Mouse (Mus musculus): ENCODE data around the gene Fance. TPM values are rescaled to one million over a fixed set of nuclear protein-coding genes. Genes with fewer than 3 reads are reported as not detected.
"Not testable (repeated sequence)": the region's sequence is repeated elsewhere in the genome, so short reads cannot be mapped to it uniquely, and the experiment has no call there.

Gene Fance
- polyA plus RNA-seq, 1 experiment from 2014 or later: 22.5 TPM

DNA sequence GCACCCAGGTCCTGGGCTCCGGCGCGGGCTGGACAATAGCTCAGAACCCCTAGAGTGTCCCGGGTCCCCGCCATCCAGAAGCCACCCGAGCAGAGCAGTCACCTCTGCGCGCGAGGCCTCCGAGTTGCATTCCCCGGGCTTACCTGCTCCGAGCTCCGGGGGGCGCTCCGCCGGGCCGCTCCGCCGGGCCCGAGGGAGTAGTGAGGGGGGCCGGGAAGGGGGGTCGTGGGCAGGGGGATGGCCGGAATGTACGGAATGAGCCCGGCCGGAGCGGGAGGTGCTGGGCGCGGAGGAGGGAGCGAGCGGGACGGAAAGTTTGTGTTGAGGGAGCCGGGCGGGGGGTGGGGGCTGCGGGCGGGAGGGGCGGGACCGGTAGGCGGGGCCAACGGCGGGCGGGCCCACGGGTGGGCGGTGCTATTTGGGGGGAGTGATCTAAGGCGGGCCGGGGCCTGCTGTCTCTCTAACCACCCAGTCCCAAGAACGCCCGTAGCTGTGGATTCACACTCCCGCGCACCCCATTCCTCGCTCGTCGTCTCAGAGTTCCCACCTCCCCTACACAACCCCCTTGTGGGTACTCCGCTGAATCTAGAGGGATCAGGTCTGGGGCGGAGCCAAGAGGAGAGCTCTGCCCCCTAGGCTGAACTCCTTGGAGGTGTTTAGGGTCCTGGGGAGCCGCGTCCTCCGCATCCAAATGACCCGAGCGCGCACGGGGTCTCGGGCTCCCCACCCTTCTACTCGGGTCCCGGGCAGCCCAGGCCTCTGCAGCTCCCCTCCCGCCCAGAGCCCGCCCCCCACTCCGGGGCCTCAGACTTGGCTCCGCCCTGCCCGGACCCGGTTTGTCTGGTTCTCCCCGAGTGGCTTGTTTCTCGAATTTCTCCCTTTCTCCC, 37.4 kb downstream of the Fance start, which contains the start of gene Tead3:
Gene Tead3, minus strand, starts transcription at position 352 of the 887 bp plus-strand sequence.
- peak; percentile 83 for ATAC-seq (ENCODE audit: low FRiP score)
- Histone ChIP-seq H3K9ac (ENCODE audit: low read depth, low read length) (peak within 1 kb of the TSS; percentile 77), H3K27ac (ENCODE audit: low read depth, low read length) (peak within 1 kb of the TSS; percentile 51), H3K4me3 (ENCODE audit: low read depth, low read length) (peak within 1 kb of the TSS; percentile 76), H3K36me3 (ENCODE audit: control insufficient read depth, insufficient read depth, low read length) (no peaks in the 10 kb centered on the region), H3K4me2 (replicated peaks; ENCODE audit: low read depth, low read length) (peak within 1 kb of the TSS; percentile 95), H3K27me3 (ENCODE audit: control insufficient read depth, insufficient read depth, low read length) (peaks cover 15% of the 10 kb centered on the region), H3K9me3 (ENCODE audit: control insufficient read depth, low read length) (no peaks in the 10 kb centered on the region), H3K4me1 (replicated peaks; ENCODE audit: control insufficient read depth, insufficient read depth, low read length) (peaks cover 14% of the 10 kb centered on the region)
- peak; percentile 84 for DNase-seq (ENCODE audit: low spot score)
- WGBS: under 1% methylated on average over 64 of the region's 73 CpGs

DNA sequence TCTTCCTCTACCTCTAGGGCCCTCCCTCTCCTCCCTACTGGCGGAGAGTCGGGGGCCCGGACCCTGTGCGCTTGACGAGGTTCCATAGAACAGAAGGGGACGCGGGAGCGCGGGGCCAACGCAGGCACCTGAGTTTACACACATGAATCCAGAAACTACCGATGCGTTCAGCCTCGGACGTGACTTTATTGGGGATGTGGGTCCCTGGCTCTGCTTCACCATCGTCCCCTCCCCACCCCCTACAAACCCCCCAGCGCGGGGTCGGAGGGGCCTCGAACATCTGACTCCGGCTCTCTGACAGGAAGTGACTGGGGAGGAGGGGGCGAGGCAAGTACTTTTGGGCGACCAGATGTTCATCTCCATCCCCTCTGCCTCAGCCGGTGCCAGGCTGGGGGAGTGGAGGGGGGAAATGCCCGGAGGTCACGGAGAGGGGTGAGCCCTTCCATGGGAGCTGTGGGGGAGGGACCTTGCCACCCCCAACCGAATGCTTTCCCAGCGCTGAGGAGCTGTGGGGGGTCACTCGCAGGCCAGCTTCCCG, 38.1 kb downstream of the Fance start:
- Histone ChIP-seq H3K9ac (ENCODE audit: low read depth, low read length) (peak overlapping the region; percentile 64), H3K27me3 (ENCODE audit: control insufficient read depth, insufficient read depth, low read length) (peaks cover 15% of the 10 kb centered on the region), H3K9me3 (ENCODE audit: control insufficient read depth, low read length) (no peaks in the 10 kb centered on the region), H3K36me3 (ENCODE audit: control insufficient read depth, insufficient read depth, low read length) (no peaks in the 10 kb centered on the region), H3K27ac (ENCODE audit: low read depth, low read length) (no peak overlapping the region), H3K4me1 (replicated peaks; ENCODE audit: control insufficient read depth, insufficient read depth, low read length) (peaks cover 11% of the 10 kb centered on the region), H3K4me2 (replicated peaks; ENCODE audit: low read depth, low read length) (peak overlapping the region; percentile 95), H3K4me3 (ENCODE audit: low read depth, low read length) (peak overlapping the region; percentile 76)
- DNase-seq (ENCODE audit: low spot score) (no peak), ATAC-seq (ENCODE audit: low FRiP score) (peak; percentile 10)
- under 1% methylated on average over 28 of the region's 29 CpGs for WGBS

DNA sequence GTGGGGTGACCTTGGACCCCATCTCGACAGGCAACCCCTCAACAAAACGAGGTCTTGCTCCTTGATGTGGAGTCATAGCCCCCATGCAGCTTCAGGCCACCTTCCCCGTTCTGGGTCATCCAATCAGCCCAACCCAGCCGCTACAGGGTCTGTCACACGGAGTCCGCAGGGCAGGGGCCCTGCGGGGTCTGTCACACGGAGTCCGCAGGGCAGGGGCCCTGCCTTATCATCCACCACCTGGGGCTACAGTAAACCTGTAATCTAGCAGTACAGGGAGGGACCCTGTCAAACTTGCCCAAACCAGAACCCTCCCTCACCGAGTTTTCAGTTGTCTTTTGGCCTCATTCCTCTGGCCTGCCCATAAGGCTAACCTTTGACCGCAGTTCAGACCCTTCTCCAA, 38.7 kb downstream of the Fance start:
- Histone ChIP-seq H3K4me2 (replicated peaks; ENCODE audit: low read depth, low read length) (peak overlapping the region; percentile 95), H3K4me1 (replicated peaks; ENCODE audit: control insufficient read depth, insufficient read depth, low read length) (peaks cover 11% of the 10 kb centered on the region), H3K9me3 (ENCODE audit: control insufficient read depth, low read length) (no peaks in the 10 kb centered on the region), H3K36me3 (ENCODE audit: control insufficient read depth, insufficient read depth, low read length) (no peaks in the 10 kb centered on the region), H3K27me3 (ENCODE audit: control insufficient read depth, insufficient read depth, low read length) (peaks cover 15% of the 10 kb centered on the region), H3K27ac (ENCODE audit: low read depth, low read length) (no peak overlapping the region), H3K9ac (ENCODE audit: low read depth, low read length) (no peak overlapping the region), H3K4me3 (ENCODE audit: low read depth, low read length) (0 out of 2 replicates have a peak overlapping the region, but pooled peaks have one; percentile 76)
- WGBS: 6% methylated on average over 11 of the region's 11 CpGs
- ATAC-seq (ENCODE audit: low FRiP score): no peak
- DNase-seq (ENCODE audit: low spot score): no peak

DNA sequence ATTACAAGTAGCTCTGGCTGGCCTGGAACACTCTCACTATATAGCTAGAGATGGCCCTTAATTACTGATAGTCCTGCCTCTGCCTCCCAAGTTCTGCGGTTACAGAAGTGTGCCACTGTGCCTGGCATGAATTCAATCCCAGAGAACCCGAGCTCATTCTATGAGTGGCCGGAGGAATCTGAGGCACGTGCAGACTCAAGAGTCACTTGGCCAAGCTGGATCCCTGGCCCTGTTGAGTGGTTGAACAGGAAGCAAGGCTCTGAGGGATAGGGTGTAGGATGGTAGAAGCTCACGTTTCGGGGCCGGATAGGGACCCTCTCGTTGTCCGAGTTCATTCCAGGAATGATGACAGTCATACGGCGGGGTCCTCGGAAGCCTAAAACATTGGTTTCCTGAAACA, 42.6 kb downstream of the Fance start:
- Histone ChIP-seq H3K9ac (ENCODE audit: low read depth, low read length) (no peak overlapping the region), H3K36me3 (ENCODE audit: control insufficient read depth, insufficient read depth, low read length) (no peaks in the 10 kb centered on the region), H3K9me3 (ENCODE audit: control insufficient read depth, low read length) (no peaks in the 10 kb centered on the region), H3K27ac (ENCODE audit: low read depth, low read length) (no peak overlapping the region), H3K4me2 (replicated peaks; ENCODE audit: low read depth, low read length) (no peak overlapping the region), H3K4me3 (ENCODE audit: low read depth, low read length) (no peak overlapping the region), H3K27me3 (ENCODE audit: control insufficient read depth, insufficient read depth, low read length) (peaks cover 37% of the 10 kb centered on the region), H3K4me1 (replicated peaks; ENCODE audit: control insufficient read depth, insufficient read depth, low read length) (peaks cover 11% of the 10 kb centered on the region; the same call in 1 of the 2 replicates)
- DNase-seq (ENCODE audit: low spot score) (no peak), ATAC-seq (ENCODE audit: low FRiP score) (no peak)
- 91% methylated on average over 12 of the region's 12 CpGs for WGBS

DNA sequence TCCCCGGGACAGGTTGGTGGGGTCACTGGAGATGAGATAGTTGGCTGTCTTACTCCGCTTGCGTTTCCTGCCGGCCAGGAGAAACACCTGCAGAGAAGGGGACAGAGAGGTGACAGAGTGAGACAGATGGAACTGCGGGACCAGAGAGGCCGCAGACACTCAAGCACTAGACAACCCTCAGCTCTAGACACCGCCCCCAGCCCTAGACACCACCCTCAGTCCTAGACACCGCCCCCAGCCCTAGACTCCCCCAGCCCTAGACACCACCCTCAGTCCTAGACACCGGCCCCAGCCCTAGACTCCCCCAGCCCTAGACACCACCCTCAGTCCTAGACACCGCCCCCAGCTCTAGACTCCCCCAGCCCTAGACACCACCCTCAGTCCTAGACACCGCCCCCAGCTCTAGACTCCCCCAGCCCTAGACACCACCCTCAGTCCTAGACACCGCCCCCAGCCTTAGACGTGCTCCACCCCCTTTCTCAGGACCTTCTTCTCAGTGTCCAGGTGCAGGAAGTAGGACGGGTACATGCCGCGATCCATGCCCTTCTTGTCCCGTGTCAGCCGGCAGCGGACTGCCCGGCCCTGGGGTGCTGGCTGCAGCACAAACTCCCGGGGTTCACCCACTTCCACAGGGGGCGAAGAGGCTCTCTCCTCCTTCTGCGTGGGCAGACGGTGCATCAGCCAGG, 45.4 kb downstream of the Fance start:
- not testable (repeated sequence) for DNase-seq (ENCODE audit: low spot score); H3K4me3 ChIP-seq (ENCODE audit: low read depth, low read length); H3K4me2 ChIP-seq (replicated peaks; ENCODE audit: low read depth, low read length); ATAC-seq (ENCODE audit: low FRiP score); H3K36me3 ChIP-seq (ENCODE audit: control insufficient read depth, insufficient read depth, low read length); H3K4me1 ChIP-seq (replicated peaks; ENCODE audit: control insufficient read depth, insufficient read depth, low read length); H3K9me3 ChIP-seq (ENCODE audit: control insufficient read depth, low read length); H3K27ac ChIP-seq (ENCODE audit: low read depth, low read length); H3K9ac ChIP-seq (ENCODE audit: low read depth, low read length)
- peaks cover 32% of the 10 kb centered on the region for H3K27me3 ChIP-seq (ENCODE audit: control insufficient read depth, insufficient read depth, low read length)
- 12% methylated on average over 23 of the region's 24 CpGs for WGBS

DNA sequence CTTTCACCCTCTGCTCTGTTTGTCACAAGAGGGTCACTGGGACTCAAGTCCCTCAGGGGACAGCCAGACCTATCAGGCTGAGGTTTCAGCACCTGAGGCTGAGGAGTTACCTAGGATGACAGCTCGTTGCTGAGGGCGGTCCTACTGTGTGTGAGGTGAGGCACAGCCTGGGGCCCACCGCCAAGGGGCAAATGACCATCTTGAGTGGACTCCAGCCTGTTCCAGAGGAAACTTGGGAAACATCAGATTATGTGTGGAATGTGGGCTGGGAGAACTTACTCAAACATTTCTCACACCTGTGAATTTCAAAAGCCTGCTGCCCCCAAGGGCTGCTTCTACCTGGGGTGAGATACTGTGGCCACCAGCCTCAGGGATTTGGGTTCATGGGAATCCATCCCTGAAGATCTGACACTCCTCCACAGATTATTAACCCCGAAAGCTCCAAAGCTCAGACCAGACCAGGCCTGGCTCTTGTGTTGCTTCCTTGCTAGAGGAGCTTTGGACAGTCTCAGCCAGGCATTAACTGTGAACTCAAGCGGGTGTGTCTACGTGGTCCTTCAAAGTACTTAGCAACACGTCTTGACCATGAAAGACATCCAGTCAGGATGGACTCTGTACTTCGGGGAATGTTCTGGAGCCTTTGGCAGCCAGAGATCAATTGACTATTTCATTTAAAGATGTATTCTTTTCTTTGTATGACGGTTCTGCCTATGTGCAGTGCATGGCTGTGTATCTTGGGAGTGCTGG, 47.4 kb downstream of the Fance start:
- Histone ChIP-seq H3K36me3 (ENCODE audit: control insufficient read depth, insufficient read depth, low read length) (no peaks in the 10 kb centered on the region), H3K4me2 (replicated peaks; ENCODE audit: low read depth, low read length) (no peak overlapping the region), H3K4me1 (replicated peaks; ENCODE audit: control insufficient read depth, insufficient read depth, low read length) (0 out of 2 replicates have a peak, but pooled peaks cover 2% of the 10 kb centered on the region), H3K27ac (ENCODE audit: low read depth, low read length) (no peak overlapping the region), H3K27me3 (ENCODE audit: control insufficient read depth, insufficient read depth, low read length) (peaks cover 51% of the 10 kb centered on the region), H3K9me3 (ENCODE audit: control insufficient read depth, low read length) (no peaks in the 10 kb centered on the region), H3K4me3 (ENCODE audit: low read depth, low read length) (no peak overlapping the region), H3K9ac (ENCODE audit: low read depth, low read length) (no peak overlapping the region)
- no peak for DNase-seq (ENCODE audit: low spot score)
- no peak for ATAC-seq (ENCODE audit: low FRiP score)
- WGBS: 80% methylated on average over 9 of the region's 9 CpGs

DNA sequence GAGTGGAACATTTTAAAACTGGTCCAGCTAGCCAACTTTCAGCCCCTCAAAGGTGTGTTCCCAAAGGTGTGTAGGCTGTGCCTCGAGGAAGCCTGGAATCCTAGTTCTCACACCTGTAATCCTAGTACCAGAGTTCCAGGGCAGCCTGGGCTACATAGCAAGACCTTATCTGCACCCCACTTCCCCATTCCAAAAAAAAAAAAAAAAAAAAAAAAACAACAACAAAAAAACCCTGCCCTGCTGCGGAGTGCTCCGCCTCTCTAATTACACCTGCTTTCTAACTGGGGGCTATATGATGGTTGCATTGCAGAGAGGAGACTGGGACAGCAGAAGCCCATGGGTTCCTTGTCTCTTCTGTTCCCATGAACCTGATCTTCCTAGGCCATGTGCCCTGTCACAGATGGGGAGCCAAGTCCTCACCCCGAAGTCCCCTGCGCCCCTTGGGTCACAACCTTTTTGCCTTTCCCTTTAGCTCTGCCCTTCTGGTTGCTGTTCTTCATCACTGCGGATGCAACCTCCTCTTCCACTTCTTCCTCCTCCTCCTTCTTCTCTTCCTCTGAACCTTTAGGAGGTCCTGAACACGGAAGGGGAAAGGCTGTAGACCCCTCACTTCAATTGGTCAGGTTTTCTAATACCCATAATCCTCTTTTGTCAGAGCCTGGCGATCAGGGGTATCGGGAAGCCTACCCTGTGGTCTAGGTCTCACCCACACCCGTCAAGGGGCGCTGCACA, 48.8 kb downstream of the Fance start:
- no peaks in the 10 kb centered on the region for H3K9me3 ChIP-seq (ENCODE audit: control insufficient read depth, low read length)
- no peak overlapping the region for H3K27ac ChIP-seq (ENCODE audit: low read depth, low read length)
- H3K4me2 ChIP-seq (replicated peaks; ENCODE audit: low read depth, low read length): peak overlapping the region; percentile 40
- peak overlapping the region; percentile 23; the same call in 1 of the 2 replicates for H3K9ac ChIP-seq (ENCODE audit: low read depth, low read length)
- no peaks in the 10 kb centered on the region for H3K36me3 ChIP-seq (ENCODE audit: control insufficient read depth, insufficient read depth, low read length)
- no peak for ATAC-seq (ENCODE audit: low FRiP score)
- WGBS: 31% methylated on average over 11 of the region's 11 CpGs
- peak; percentile 27 for DNase-seq (ENCODE audit: low spot score)
- H3K4me1 ChIP-seq (replicated peaks; ENCODE audit: control insufficient read depth, insufficient read depth, low read length): 0 out of 2 replicates have a peak, but pooled peaks cover 2% of the 10 kb centered on the region
- H3K4me3 ChIP-seq (ENCODE audit: low read depth, low read length): peak overlapping the region; percentile 20
- peaks cover 54% of the 10 kb centered on the region for H3K27me3 ChIP-seq (ENCODE audit: control insufficient read depth, insufficient read depth, low read length)

Data from hindbrain, embryonic 11.5 days (tissue).